Mouse (Mus musculus) spleen, postnatal 10 days (tissue): ENCODE data around the gene Rexo4.

ENCODE experiments used
- DNase-seq, 2 experiments: peaks; one replicate each; pipeline ENCODE4 v3.0.0; 2021 to 2022; ENCODE audit warnings: low spot score in 2 of 2

The Rexo4 gene

DNA sequence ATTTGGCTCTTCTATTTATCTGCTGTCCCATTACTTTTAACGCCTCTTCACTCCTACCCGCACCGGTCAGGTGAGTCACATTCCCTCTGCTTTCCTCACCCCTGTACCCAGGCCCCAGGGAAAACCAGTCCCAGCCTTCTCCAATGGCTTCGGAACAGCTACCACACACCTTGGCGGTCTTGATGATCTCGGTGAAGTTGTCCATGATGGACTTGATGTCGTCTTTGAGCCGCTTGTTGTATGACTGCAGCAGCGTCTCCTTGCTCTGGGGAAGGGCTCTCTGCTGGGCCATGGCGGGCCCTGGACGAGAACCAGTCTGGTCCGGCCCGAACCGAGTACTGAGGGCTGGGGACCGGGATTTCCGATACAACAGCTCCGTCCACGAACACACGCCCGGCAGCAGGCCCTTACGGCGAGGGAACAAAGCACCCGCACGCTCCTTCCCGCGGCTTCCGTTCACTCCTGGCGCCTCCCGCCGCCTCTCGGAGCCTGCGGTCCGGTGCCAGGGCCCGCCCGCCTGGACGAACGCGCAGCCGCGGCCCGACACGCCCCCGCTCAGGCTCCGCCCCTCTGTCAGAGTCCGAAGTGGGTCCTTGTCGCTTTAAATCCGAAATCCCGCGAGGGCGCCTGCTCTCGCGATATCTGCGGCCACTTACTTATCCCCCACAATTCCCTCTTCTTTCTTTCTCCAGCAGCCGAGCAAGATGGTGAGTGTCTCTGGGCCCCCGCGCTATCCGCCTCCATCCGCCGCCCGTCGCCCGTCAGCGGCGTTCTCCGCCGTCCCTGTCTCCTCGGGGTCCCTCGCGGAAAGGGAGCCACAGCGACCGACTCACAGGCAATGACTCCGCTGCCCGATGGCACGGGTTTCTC lies 53.8 kb downstream of the Rexo4 start, which contains the start of the genes Med22 and Rpl7a:
Med22 (minus strand) TSS at position 554 of the 870 bp plus-strand sequence.
Rpl7a (plus strand) TSS at position 641 of the 870 bp plus-strand sequence.
- DNase-seq = peak; percentile 100

DNA sequence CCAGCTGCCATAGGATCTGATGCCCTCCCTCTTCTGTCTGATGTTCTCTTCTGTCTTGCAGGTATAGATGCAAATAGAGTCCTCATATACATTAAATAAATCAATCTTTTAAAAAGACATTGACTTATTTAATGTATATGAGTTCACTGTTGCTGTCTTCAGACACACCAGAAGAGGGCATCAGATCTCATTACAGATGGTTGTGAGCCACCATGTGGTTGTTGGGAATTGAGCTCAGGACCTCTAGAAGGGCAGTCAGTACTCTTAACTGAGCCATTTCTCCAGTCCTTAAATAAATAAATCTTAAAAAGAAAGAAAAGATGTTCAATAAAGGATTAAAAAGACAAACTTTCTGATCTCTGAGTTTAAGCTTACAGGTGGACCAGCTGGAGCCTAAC lies 54.8 kb downstream of the Rexo4 start:
- no peak for DNase-seq

DNA sequence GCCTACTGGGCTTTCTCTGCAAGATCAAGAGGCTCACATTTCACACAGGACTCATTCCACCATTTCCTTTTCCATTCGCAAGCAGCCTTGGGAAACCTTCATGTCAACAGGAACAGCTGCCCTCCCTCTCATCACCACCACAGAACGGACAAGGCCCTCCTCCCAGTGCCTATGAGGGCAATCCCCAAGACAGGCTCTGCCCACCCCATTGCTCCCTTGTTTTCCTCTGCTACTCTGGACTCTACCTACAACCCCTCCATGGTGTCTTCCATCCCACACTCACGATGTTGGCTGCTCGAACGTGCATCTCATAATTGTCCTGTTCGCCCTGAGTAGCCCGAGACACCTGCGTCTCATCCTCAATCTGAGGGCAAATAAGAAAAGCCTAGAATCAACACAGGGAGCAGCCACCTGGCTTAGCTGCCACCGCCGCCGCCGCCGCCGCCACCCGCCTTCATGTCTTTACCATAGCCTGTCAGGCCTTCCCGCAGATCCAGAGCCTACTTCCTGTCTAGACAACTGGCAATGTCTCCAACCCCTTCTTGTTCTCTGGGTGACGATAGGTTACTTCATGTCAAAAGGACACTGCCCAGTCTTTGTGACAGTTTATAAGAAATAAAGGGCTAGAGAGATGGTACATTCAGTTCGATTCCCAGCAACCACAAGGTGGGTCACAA lies 55.3 kb downstream of the Rexo4 start:
- DNase-seq = no peak

DNA sequence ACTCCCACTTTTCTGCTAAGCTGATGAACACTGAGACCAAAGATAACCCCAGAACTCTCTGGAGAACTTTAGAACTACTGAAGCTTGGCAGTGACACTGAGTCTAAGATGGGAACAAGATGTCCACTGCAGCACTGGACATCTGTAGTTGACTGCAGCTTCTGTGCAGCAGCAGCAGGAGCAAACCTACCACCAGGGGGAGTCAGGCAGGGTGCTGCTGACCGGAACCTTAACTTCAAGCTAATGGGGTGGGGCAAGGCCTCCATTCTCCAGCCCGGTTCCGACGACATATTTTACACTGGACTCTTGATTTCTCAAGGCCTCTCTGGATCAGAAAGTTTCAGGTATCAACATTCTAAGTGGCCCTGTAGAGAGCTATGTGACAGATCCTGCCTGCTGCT lies 57.1 kb downstream of the Rexo4 start:
- DNase-seq = peak in 1 of 2 experiments; percentile 69

DNA sequence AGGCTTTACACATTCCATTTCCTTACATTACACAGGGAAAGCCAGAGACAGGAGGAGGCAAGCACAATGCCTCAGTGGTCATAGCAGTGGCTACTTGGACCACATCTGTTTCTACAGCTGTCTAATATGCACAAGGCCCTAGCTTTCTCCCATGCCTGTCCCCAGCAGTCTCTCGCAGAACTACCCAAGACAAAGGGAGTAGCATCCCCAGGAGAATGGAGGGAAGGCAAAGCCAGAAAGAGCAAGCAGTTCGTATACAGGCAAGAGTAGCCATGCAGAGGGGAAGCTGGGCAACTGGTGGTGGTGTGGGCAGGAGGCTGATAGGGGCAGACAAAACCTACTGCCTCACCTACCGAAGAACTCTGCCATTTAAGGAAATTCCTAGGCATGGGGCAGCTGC lies 57.8 kb downstream of the Rexo4 start:
- DNase-seq = no peak

DNA sequence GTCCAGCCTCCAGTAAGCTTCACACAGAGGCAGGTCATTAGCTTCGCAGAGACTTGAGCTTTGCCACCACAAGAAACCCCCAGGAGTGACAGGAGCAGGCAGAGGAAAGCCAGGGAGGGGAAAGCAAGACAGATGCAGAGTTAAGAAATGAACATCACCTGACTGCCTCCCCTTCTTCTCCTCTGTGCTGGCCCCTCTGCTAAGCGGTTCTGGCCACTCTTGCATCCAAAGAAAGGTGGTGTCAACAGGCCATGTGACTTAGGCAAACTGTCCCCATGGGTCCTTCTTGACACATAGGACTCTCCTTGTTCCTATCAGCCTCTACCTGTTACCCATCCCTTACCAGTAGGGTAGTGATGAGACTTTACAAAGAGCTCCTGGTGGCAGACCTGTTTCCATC lies 58.2 kb downstream of the Rexo4 start:
- no peak for DNase-seq
